10 mouse cellular contexts compared by ENCODE assay signal in the genomic region with DNA sequence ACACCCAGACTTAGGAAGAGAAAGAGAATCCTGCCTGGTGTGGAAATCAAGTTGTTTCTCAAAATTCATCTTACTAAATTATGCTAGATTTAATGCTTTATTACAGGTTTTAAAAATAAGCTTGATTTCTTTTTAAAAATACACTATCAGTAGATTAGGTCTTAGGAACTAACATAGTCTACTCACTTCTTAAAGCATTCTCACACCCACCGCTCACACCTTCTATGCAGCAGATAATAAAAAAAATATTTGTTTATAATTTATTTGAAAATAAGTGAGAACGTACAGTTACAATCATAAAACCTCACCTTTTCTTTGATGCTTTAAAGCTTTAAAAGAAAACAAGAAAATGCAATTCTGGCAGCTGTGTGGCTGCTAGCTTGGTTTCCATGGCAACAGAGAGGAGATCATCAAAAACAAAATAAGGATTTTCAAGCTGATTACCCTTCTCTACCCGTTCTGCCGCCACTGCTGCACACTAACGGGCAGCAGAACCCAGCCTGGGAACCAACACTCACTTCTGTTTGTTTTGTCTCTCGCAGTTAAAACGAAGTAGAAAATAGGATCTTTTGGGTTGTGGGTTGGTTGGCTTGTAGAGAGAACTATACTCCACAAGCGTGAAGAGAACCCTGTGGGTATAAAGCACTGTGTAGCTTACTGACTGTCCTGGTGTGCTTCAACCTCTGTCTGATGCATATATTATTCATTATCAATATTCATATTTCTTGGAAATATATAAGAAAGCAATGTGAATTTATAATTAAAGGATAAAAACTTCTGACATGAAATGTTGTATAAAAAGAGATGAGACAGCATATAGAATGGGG. TPM values are rescaled to one million over a fixed set of nuclear protein-coding genes. Genes with fewer than 3 reads are reported as not detected.
DNase-seq lines count a peak whose midpoint lies in the region; ATAC-seq and TF ChIP-seq lines count a peak whose summit lies in the region.
"Had no signal": no experiment of that assay in that cellular context is flagged by ENCODE, and none has a peak within 500 bp of the region (broad histone marks: within the 10 kb centered on the region; RNA-seq: fewer than 3 reads in every experiment).

No protein-coding gene starts in this region.

- ATAC-seq in midbrain, embryonic 11.5 days (ENCODE audit: low FRiP score), result peak; percentile 72
- ATAC-seq: Patski had no signal

- no peak for TF ChIP-seq CTCF in heart, adult 2 months (IDR thresholded peaks at IDR 0.05)

- H3K4me2 ChIP-seq in midbrain, embryonic 11.5 days, result peak overlapping the region; percentile 31; the same call in 1 of the 2 replicates

- no peaks in the 10 kb centered on the region for H3K9me3 ChIP-seq in forebrain, embryonic 10.5 days
- no peaks in the 10 kb centered on the region for H3K9me3 ChIP-seq in midbrain, embryonic 11.5 days (ENCODE audit: control insufficient read depth, low read length)

- H3K27me3 ChIP-seq in forebrain, embryonic 10.5 days (ENCODE audit: poor library complexity, severe bottlenecking), result no peaks in the 10 kb centered on the region
- no peaks in the 10 kb centered on the region for H3K27me3 ChIP-seq in midbrain, embryonic 11.5 days (ENCODE audit: control insufficient read depth, insufficient read depth, low read length)
- H3K27me3 ChIP-seq in heart, adult 2 months (ENCODE audit: control insufficient read depth, insufficient read depth, low read length), result no peaks in the 10 kb centered on the region

- no peaks in the 10 kb centered on the region for H3K36me3 ChIP-seq in forebrain, embryonic 10.5 days (replicated peaks)
- H3K36me3 ChIP-seq in midbrain, embryonic 11.5 days (ENCODE audit: control insufficient read depth, insufficient read depth, low read length), result no peaks in the 10 kb centered on the region
- no peaks in the 10 kb centered on the region for H3K36me3 ChIP-seq in heart, adult 2 months (ENCODE audit: control insufficient read depth, insufficient read depth, low read length)

- no peak for TF ChIP-seq POLR2A in heart, adult 2 months (IDR thresholded peaks at IDR 0.05; ENCODE audit: insufficient read depth, low read depth, low read length)

- no peak overlapping the region; the same call in 1 of the 2 replicates for H3K4me3 ChIP-seq in forebrain, embryonic 10.5 days
- H3K4me3 ChIP-seq in midbrain, embryonic 11.5 days (ENCODE audit: low read depth, low read length), result no peak overlapping the region
- no peak overlapping the region for H3K4me3 ChIP-seq in heart, adult 2 months

- DNase-seq in right cerebral cortex, adult 2 months (ENCODE audit: low spot score in 2 of 2), result peak; percentile 34 to 39
- DNase-seq in right cerebral cortex, postnatal 36 days (ENCODE audit: low spot score in 2 of 2), result no peak
- DNase-seq in forebrain, embryonic 10.5 days (ENCODE audit: extremely low spot score, low spot score), result peak; percentile 29
- peak; percentile 86 for DNase-seq in midbrain, embryonic 11.5 days (ENCODE audit: low spot score, missing footprints)
- no peak for DNase-seq in MN1 (ENCODE audit: low spot score)
- no peak for DNase-seq in heart, adult 2 months
- DNase-seq in cerebellum, adult 18-20 months, result no peak
- DNase-seq: left cerebral cortex, postnatal 4 days; thymus, postnatal 4 days had no signal

- H3K79me2 ChIP-seq in heart, adult 2 months (replicated peaks; ENCODE audit: control insufficient read depth, insufficient read depth, low read length), result no peaks in the 10 kb centered on the region

- peak overlapping the region; percentile 58 for H3K27ac ChIP-seq in forebrain, embryonic 10.5 days
- H3K27ac ChIP-seq in midbrain, embryonic 11.5 days (ENCODE audit: low read depth, low read length), result no peak overlapping the region
- H3K27ac ChIP-seq in heart, adult 2 months, result no peak overlapping the region

- intact Hi-C loops in heart, adult 2 months (cut with DNase I), result no loop called here

- 38% methylated on average over 8 of the region's 8 CpGs for WGBS in forebrain, embryonic 10.5 days
- 26% methylated on average over 8 of the region's 8 CpGs for WGBS in midbrain, embryonic 11.5 days
- WGBS in heart, adult 2 months, result 65% methylated on average over 8 of the region's 8 CpGs

- TF ChIP-seq EP300 in heart, adult 2 months (IDR thresholded peaks at IDR 0.05; ENCODE audit: insufficient read depth, low read depth, low read length), result no peak

- peaks cover 13% of the 10 kb centered on the region for H3K4me1 ChIP-seq in forebrain, embryonic 10.5 days
- peaks cover 3% of the 10 kb centered on the region; the same call in 1 of the 2 replicates for H3K4me1 ChIP-seq in midbrain, embryonic 11.5 days (ENCODE audit: control insufficient read depth, insufficient read depth, low read length)
- H3K4me1 ChIP-seq in heart, adult 2 months (ENCODE audit: control insufficient read depth, insufficient read depth, low read length), result no peaks in the 10 kb centered on the region

- H3K9ac ChIP-seq in midbrain, embryonic 11.5 days (ENCODE audit: low read length), result no peak overlapping the region
- no peak overlapping the region for H3K9ac ChIP-seq in heart, adult 2 months (ENCODE audit: low read depth, low read length)

RNA-seq across cellular contexts. Expression of a gene that starts 21.1 kb away (rescaled TPM):
- polyA plus RNA-seq in forebrain, embryonic 10.5 days (2016; fragmentation: Nextera tagmentation; extraction: Ambion mirVana), result 9.2 and 9.8 TPM in 2 replicates
- polyA plus RNA-seq in midbrain, embryonic 11.5 days (2014; fragmentation: Nextera tagmentation; extraction: Ambion mirVana), result 13.7 and 17.6 TPM in 2 replicates
- total RNA-seq in heart, adult 2 months (2021), result 1 to 10 TPM; 3.6 to 3.8 TPM
- 0.72 and 1.3 TPM in 2 replicates for polyA plus RNA-seq in heart, adult 2 months (2012; rRNA removed)

Comparison
In these comparisons a context has a peak if more than half of its experiments do, and no peak if none do; other contexts are left out.
1. DNase-seq: peak in right cerebral cortex, adult 2 months (2 of 2), forebrain, embryonic 10.5 days (single experiment) and midbrain, embryonic 11.5 days (single experiment); none in right cerebral cortex, postnatal 36 days (0 of 2), MN1 (single experiment), heart, adult 2 months (0 of 2) and cerebellum, adult 18-20 months (0 of 2).